Mouse (Mus musculus) T-helper 2 cell (primary cell): Measurements from ENCODE around the gene Thsd4.

Source experiments
- in situ Hi-C: fragments of 300-600 bp; cut with MboI, MseI; formaldehyde crosslinking; loops from one replicate; pipeline ENCODE4 v1.15.1; 2025; ENCODE audit warnings: high pct_unique_total_duplicates

Gene Thsd4

GRCm38 (mm10) chr9:60082107-60082581, 439.7 kb downstream of the Thsd4 start:
- in situ Hi-C loops = no loop called here

GRCm38 (mm10) chr9:60077761-60078160, 444.1 kb downstream of the Thsd4 start:
- in situ Hi-C loops = no loop called here

GRCm38 (mm10) chr9:60076396-60076795, 445.4 kb downstream of the Thsd4 start:
- in situ Hi-C loops = no loop called here

GRCm38 (mm10) chr9:60071620-60072263, 450.1 kb downstream of the Thsd4 start:
- in situ Hi-C loops = no loop called here

GRCm38 (mm10) chr9:60067241-60067640, 454.6 kb downstream of the Thsd4 start:
- in situ Hi-C loops = no loop called here

- in situ Hi-C loops = no loop called here
These were observed 456.7 kb downstream of the Thsd4 start for GRCm38 (mm10) chr9:60065184-60065583.

GRCm38 (mm10) chr9:60063191-60063720, 458.6 kb downstream of the Thsd4 start:
- in situ Hi-C loops = no loop called here

GRCm38 (mm10) chr9:60056131-60056530, 465.7 kb downstream of the Thsd4 start:
- in situ Hi-C loops = no loop called here

- in situ Hi-C loops = no loop called here
These were observed 466.9 kb downstream of the Thsd4 start for GRCm38 (mm10) chr9:60054951-60055350.

GRCm38 (mm10) chr9:60053117-60053516, 468.7 kb downstream of the Thsd4 start:
- in situ Hi-C loops = no loop called here

- in situ Hi-C loops = no loop called here
These were observed 469.4 kb downstream of the Thsd4 start for GRCm38 (mm10) chr9:60052415-60052814.

- in situ Hi-C loops = no loop called here
These were observed 478.7 kb downstream of the Thsd4 start for GRCm38 (mm10) chr9:60043175-60043574.

GRCm38 (mm10) chr9:60034883-60035282, 487.0 kb downstream of the Thsd4 start:
- in situ Hi-C loops = no loop called here

GRCm38 (mm10) chr9:60027234-60027633, 494.6 kb downstream of the Thsd4 start:
- in situ Hi-C loops = no loop called here

- in situ Hi-C loops = no loop called here
These were observed 495.1 kb downstream of the Thsd4 start for GRCm38 (mm10) chr9:60026795-60027194.

GRCm38 (mm10) chr9:60025919-60026318, 495.9 kb downstream of the Thsd4 start:
- in situ Hi-C loops = no loop called here

GRCm38 (mm10) chr9:60024971-60025370, 496.9 kb downstream of the Thsd4 start:
- in situ Hi-C loops = no loop called here

- in situ Hi-C loops = no loop called here
These were observed 497.3 kb downstream of the Thsd4 start for GRCm38 (mm10) chr9:60024545-60024944.

GRCm38 (mm10) chr9:60022331-60022730, 499.5 kb downstream of the Thsd4 start:
- in situ Hi-C loops = no loop called here

GRCm38 (mm10) chr9:60020444-60020843, 501.4 kb downstream of the Thsd4 start:
- in situ Hi-C loops = no loop called here

GRCm38 (mm10) chr9:60010285-60010684, 511.6 kb downstream of the Thsd4 start:
- in situ Hi-C loops = no loop called here

- in situ Hi-C loops = no loop called here
These were observed 512.9 kb downstream of the Thsd4 start for GRCm38 (mm10) chr9:60008936-60009335.

- in situ Hi-C loops = no loop called here
These were observed 519.5 kb downstream of the Thsd4 start for GRCm38 (mm10) chr9:60002323-60002722.

GRCm38 (mm10) chr9:60001444-60001843, 520.4 kb downstream of the Thsd4 start:
- in situ Hi-C loops = no loop called here
